Comparison of ENCODE assay signal across 18 mouse cellular contexts in genomic region chr10:20680986-20681385, GRCm38 (mm10).
"Had no signal": no experiment of that assay in that cellular context is flagged by ENCODE, and none has a peak within 500 bp of the region (broad histone marks: within the 10 kb centered on the region; RNA-seq: fewer than 3 reads in every experiment).

No protein-coding gene starts in this region.

- ATAC-seq: intestine, embryonic 16.5 days had no signal

- H3K4me3 ChIP-seq: limb, embryonic 12.5 days; limb, embryonic 15.5 days; lung, embryonic 15.5 days had no signal

- H3K27me3 ChIP-seq: limb, embryonic 12.5 days; limb, embryonic 15.5 days; lung, embryonic 15.5 days had no signal

- DNase-seq: kidney, adult 18-20 months; kidney, adult 9 months; kidney, postnatal 14 days; kidney, postnatal 4 days; left cerebral cortex, postnatal 4 days; lung, adult 18-20 months; lung, postnatal 10 days; lung, postnatal 36 days; midbrain, embryonic 14.5 days; thymus, adult 2 months; thymus, postnatal 14 days; thymus, postnatal 4 days had no signal

- H3K4me1 ChIP-seq: limb, embryonic 12.5 days; limb, embryonic 15.5 days had no signal

- H3K36me3 ChIP-seq: limb, embryonic 12.5 days; limb, embryonic 15.5 days; lung, embryonic 15.5 days had no signal

- H3K9me3 ChIP-seq: limb, embryonic 12.5 days; limb, embryonic 15.5 days; lung, embryonic 15.5 days had no signal

- H3K4me2 ChIP-seq: limb, embryonic 12.5 days; limb, embryonic 15.5 days; lung, embryonic 15.5 days had no signal

- H3K9ac ChIP-seq: limb, embryonic 12.5 days; limb, embryonic 15.5 days; liver, embryonic 14.5 days; lung, embryonic 15.5 days had no signal

- H3K27ac ChIP-seq: limb, embryonic 12.5 days; limb, embryonic 15.5 days; liver, embryonic 14.5 days; lung, embryonic 15.5 days; stomach, postnatal 0 days had no signal
